Mouse (Mus musculus): ENCODE measurements at regions not wholly inside any gene's neighbourhood (a gene's known extent, or its start where the extent isn't known, plus 50 kb on each side); places are given as distances from the start of the nearest gene placed in this dataset.

GRCm38 (mm10) chr3:41489571-41489970 lies 66.0 kb upstream of the Jade1 start:
- Histone ChIP-seq H3K36me3 (ENCODE audit: inconsistent target) (no peaks in the 10 kb centered on the region), H3K79me2 (ENCODE audit: inconsistent target) (no peaks in the 10 kb centered on the region), H3K4me3 (ENCODE audit: inconsistent target) (no peak overlapping the region), H3K27ac (no peak overlapping the region)
- 66% methylated on average over 2 of the region's 3 CpGs for WGBS (ENCODE audit: missing documents)

DNA sequence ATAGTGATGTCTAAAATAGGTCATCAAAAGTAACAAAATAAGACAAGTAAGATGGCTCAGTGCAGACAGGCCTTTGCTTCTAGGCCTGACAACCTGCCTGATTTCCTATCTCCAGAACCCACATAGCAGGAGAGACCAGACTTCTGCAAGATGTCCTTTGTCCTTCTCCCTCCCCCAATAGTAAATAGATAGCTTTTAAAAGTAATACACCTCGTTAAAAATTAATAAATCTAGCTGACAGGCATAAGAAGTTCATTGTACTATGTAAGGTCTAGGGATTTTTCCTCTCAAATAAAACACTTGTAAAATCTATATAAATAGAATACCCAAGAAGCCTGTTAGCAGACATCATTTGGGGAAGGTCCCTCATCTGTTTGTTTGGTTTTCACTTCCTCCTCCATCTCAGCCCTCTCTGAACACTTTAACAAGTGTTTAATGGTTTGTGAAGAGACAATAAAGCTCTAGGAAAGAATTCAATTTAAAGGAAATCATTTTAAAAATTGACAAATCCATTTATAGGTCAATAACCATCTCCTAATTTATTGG lies 67.2 kb upstream of the Jade1 start:
- H3K27ac ChIP-seq: no peak overlapping the region
- H3K4me3 ChIP-seq (ENCODE audit: inconsistent target): no peak overlapping the region
- no peaks in the 10 kb centered on the region for H3K36me3 ChIP-seq (ENCODE audit: inconsistent target)
- H3K79me2 ChIP-seq (ENCODE audit: inconsistent target): no peaks in the 10 kb centered on the region
- 27% methylated on average over 1 of the region's 1 CpGs for WGBS (ENCODE audit: missing documents)

GRCm38 (mm10) chr3:41484920-41485319 lies 70.6 kb upstream of the Jade1 start:
- WGBS (ENCODE audit: missing documents): 92% methylated on average over 9 of the region's 9 CpGs

GRCm38 (mm10) chr3:41483582-41483981 lies 71.9 kb upstream of the Jade1 start:
- no peaks in the 10 kb centered on the region for H3K36me3 ChIP-seq (ENCODE audit: inconsistent target)
- no peaks in the 10 kb centered on the region for H3K79me2 ChIP-seq (ENCODE audit: inconsistent target)
- H3K27ac ChIP-seq: no peak overlapping the region
- 15% methylated on average over 3 of the region's 3 CpGs for WGBS (ENCODE audit: missing documents)
- H3K4me3 ChIP-seq (ENCODE audit: inconsistent target): no peak overlapping the region

More at GRCm38 (mm10) chr3:41484920-41485319, 70.6 kb upstream of the Jade1 start:
- Histone ChIP-seq H3K27ac (no peak overlapping the region), H3K79me2 (ENCODE audit: inconsistent target) (no peaks in the 10 kb centered on the region), H3K36me3 (ENCODE audit: inconsistent target) (no peaks in the 10 kb centered on the region), H3K4me3 (ENCODE audit: inconsistent target) (no peak overlapping the region)

- WGBS (ENCODE audit: missing documents): 23% methylated on average over 5 of the region's 5 CpGs
- Histone ChIP-seq H3K27ac (no peak overlapping the region), H3K4me3 (ENCODE audit: inconsistent target) (no peak overlapping the region), H3K36me3 (ENCODE audit: inconsistent target) (no peaks in the 10 kb centered on the region), H3K79me2 (ENCODE audit: inconsistent target) (no peaks in the 10 kb centered on the region)
These were observed 72.5 kb upstream of the Jade1 start for GRCm38 (mm10) chr3:41482881-41483494.

GRCm38 (mm10) chr3:41480186-41480585 lies 75.3 kb upstream of the Jade1 start:
- Histone ChIP-seq H3K36me3 (ENCODE audit: inconsistent target) (no peaks in the 10 kb centered on the region), H3K27ac (no peak overlapping the region), H3K79me2 (ENCODE audit: inconsistent target) (no peaks in the 10 kb centered on the region), H3K4me3 (ENCODE audit: inconsistent target) (no peak overlapping the region)
- 90% methylated on average over 3 of the region's 3 CpGs for WGBS (ENCODE audit: missing documents)

GRCm38 (mm10) chr3:41478971-41479370 lies 76.6 kb upstream of the Jade1 start:
- Histone ChIP-seq H3K36me3 (ENCODE audit: inconsistent target) (no peaks in the 10 kb centered on the region), H3K79me2 (ENCODE audit: inconsistent target) (no peaks in the 10 kb centered on the region), H3K4me3 (ENCODE audit: inconsistent target) (no peak overlapping the region), H3K27ac (no peak overlapping the region)
- 95% methylated on average over 2 of the region's 2 CpGs for WGBS (ENCODE audit: missing documents)

DNA sequence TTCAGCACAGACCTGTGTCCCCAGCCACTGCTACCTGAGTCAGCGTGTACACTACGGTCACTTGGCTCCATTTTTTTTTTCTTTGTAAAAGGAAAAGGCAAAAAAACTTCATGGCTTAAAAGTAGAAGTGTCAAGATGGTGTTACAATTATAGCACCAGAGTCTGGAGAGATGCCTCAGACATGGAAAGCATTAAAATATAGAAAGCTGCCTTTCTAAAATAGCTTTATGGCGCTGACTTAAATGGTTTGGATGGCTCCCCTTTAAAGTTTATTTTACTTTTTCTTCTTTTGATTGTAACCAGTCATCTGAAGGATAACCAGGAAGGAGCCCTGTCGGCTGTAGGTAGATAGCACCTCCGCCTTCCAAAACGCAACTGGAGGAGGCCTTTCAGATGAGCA lies 79.0 kb upstream of the Jade1 start:
- WGBS (ENCODE audit: missing documents): 94% methylated on average over 6 of the region's 6 CpGs
- Histone ChIP-seq H3K27ac (no peak overlapping the region), H3K4me3 (ENCODE audit: inconsistent target) (no peak overlapping the region), H3K79me2 (ENCODE audit: inconsistent target) (no peaks in the 10 kb centered on the region), H3K36me3 (ENCODE audit: inconsistent target) (no peaks in the 10 kb centered on the region)

- Histone ChIP-seq H3K79me2 (ENCODE audit: inconsistent target) (no peaks in the 10 kb centered on the region), H3K36me3 (ENCODE audit: inconsistent target) (no peaks in the 10 kb centered on the region), H3K4me3 (ENCODE audit: inconsistent target) (no peak overlapping the region), H3K27ac (no peak overlapping the region)
- 81% methylated on average over 3 of the region's 3 CpGs for WGBS (ENCODE audit: missing documents)
These were observed 82.9 kb upstream of the Jade1 start for GRCm38 (mm10) chr3:41472586-41472985.

GRCm38 (mm10) chr3:41469106-41469505 lies 86.4 kb upstream of the Jade1 start:
- no peak overlapping the region for H3K4me3 ChIP-seq (ENCODE audit: inconsistent target)
- no peaks in the 10 kb centered on the region for H3K79me2 ChIP-seq (ENCODE audit: inconsistent target)
- H3K36me3 ChIP-seq (ENCODE audit: inconsistent target): no peaks in the 10 kb centered on the region
- 95% methylated on average over 6 of the region's 6 CpGs for WGBS (ENCODE audit: missing documents)
- no peak overlapping the region for H3K27ac ChIP-seq

GRCm38 (mm10) chr3:41467857-41468256 lies 87.7 kb upstream of the Jade1 start:
- Histone ChIP-seq H3K79me2 (ENCODE audit: inconsistent target) (no peaks in the 10 kb centered on the region), H3K36me3 (ENCODE audit: inconsistent target) (no peaks in the 10 kb centered on the region), H3K4me3 (ENCODE audit: inconsistent target) (no peak overlapping the region), H3K27ac (no peak overlapping the region)
- 36% methylated on average over 1 of the region's 1 CpGs for WGBS (ENCODE audit: missing documents)

GRCm38 (mm10) chr3:41465893-41466292 lies 89.6 kb upstream of the Jade1 start:
- Histone ChIP-seq H3K4me3 (ENCODE audit: inconsistent target) (no peak overlapping the region), H3K36me3 (ENCODE audit: inconsistent target) (no peaks in the 10 kb centered on the region), H3K79me2 (ENCODE audit: inconsistent target) (no peaks in the 10 kb centered on the region), H3K27ac (no peak overlapping the region)
- 47% methylated on average over 2 of the region's 2 CpGs for WGBS (ENCODE audit: missing documents)

GRCm38 (mm10) chr3:41462953-41463644 lies 92.4 kb upstream of the Jade1 start:
- Histone ChIP-seq H3K27ac (no peak overlapping the region), H3K36me3 (ENCODE audit: inconsistent target) (no peaks in the 10 kb centered on the region), H3K4me3 (ENCODE audit: inconsistent target) (no peak overlapping the region), H3K79me2 (ENCODE audit: inconsistent target) (no peaks in the 10 kb centered on the region)
- WGBS (ENCODE audit: missing documents): 82% methylated on average over 11 of the region's 11 CpGs

GRCm38 (mm10) chr3:41460131-41460530 lies 95.4 kb upstream of the Jade1 start:
- Histone ChIP-seq H3K27ac (no peak overlapping the region), H3K4me3 (ENCODE audit: inconsistent target) (no peak overlapping the region), H3K79me2 (ENCODE audit: inconsistent target) (no peaks in the 10 kb centered on the region), H3K36me3 (ENCODE audit: inconsistent target) (no peaks in the 10 kb centered on the region)
- WGBS (ENCODE audit: missing documents): 100% methylated on average over 4 of the region's 4 CpGs

- 95% methylated on average over 5 of the region's 6 CpGs for WGBS (ENCODE audit: missing documents)
- H3K27ac ChIP-seq: no peak overlapping the region
- no peak overlapping the region for H3K4me3 ChIP-seq (ENCODE audit: inconsistent target)
- H3K79me2 ChIP-seq (ENCODE audit: inconsistent target): no peaks in the 10 kb centered on the region
- H3K36me3 ChIP-seq (ENCODE audit: inconsistent target): no peaks in the 10 kb centered on the region
These were observed 97.4 kb upstream of the Jade1 start for GRCm38 (mm10) chr3:41458156-41458555.
